In the genomic region with DNA sequence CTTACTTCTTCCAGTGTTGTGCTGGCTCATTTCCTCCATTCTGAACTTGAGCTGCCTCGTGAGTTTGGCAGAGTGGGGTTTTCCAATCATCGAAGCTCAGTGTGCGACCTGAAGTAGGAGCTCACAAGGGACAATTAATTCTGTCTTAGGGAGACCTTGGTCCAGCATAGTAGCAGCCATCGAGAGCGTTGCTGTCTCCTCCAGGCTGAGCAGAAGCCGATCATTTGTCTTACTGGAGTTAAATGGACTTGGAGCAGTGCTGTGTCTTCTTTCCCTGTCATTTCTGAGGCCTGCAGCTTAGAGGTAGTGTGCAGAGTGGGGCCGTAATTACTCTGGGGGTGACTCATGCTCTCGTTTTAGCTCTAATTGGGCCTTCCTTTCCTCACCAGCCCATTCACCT, we compare ENCODE assay signal across 12 mouse cellular contexts.
DNase-seq lines count a peak whose midpoint lies in the region; ATAC-seq and TF ChIP-seq lines count a peak whose summit lies in the region.
"Had no signal": no experiment of that assay in that cellular context is flagged by ENCODE, and none has a peak within 500 bp of the region (broad histone marks: within the 10 kb centered on the region; RNA-seq: fewer than 3 reads in every experiment).

No protein-coding gene starts in this region.

- H3K27me3 ChIP-seq in heart, embryonic 16.5 days (ENCODE audit: control insufficient read depth, insufficient read depth, low read length) = no peaks in the 10 kb centered on the region
- no peaks in the 10 kb centered on the region for H3K27me3 ChIP-seq in CH12.LX (replicated peaks)
- no peaks in the 10 kb centered on the region for H3K27me3 ChIP-seq in limb, embryonic 10.5 days (ENCODE audit: low read depth, poor library complexity, severe bottlenecking)
- H3K27me3 ChIP-seq: liver, embryonic 12.5 days; neural tube, embryonic 12.5 days had no signal

- H3K4me2 ChIP-seq in heart, embryonic 16.5 days (ENCODE audit: low read depth, low read length) = no peak overlapping the region
- peak overlapping the region; percentile 48 for H3K4me2 ChIP-seq in CH12.LX (ENCODE audit: insufficient read depth, low read depth, poor library complexity, severe bottlenecking)
- H3K4me2 ChIP-seq: liver, embryonic 12.5 days; neural tube, embryonic 12.5 days had no signal

- no peak for TF ChIP-seq CTCF in CH12.LX (conservative IDR thresholded peaks at IDR 0.05 in 1 of 2, IDR thresholded peaks at IDR 0.05 in 1 of 2; ENCODE audit: low read depth in 2 of 2, low read length in 2 of 2)

- DNase-seq in heart, adult 9 months (ENCODE audit: low spot score in 2 of 2) = no peak
- DNase-seq in 416B (ENCODE audit: low read depth) (peak; percentile 61), CH12.LX (ENCODE audit: extremely low read depth) (peak; percentile 68)
- DNase-seq in limb, embryonic 10.5 days (ENCODE audit: low spot score) = no peak
- DNase-seq in urinary bladder, postnatal 36 days (ENCODE audit: low spot score in 2 of 2) = no peak
- DNase-seq in kidney, postnatal 36 days = no peak
- DNase-seq: adrenal gland, postnatal 10 days; gastrocnemius, postnatal 25 days had no signal

- in situ Hi-C loops in CH12.LX (cut with MboI; ENCODE audit: low pct_ligation_motif_present, low pct_unique_long_range_greater_than_20kb, low sequenced_read_pairs) = loop anchor here (10.0 kb wide), 1 partner anchor 54 kb away; no protein-coding TSS in a partner anchor

- H3K4me1 ChIP-seq in heart, embryonic 16.5 days (ENCODE audit: control insufficient read depth, insufficient read depth, low read length) = peaks cover 21% of the 10 kb centered on the region
- H3K4me1 ChIP-seq in CH12.LX (ENCODE audit: control insufficient read depth in 1 of 2, insufficient read depth in 2 of 2) = peaks cover 21 to 56% of the 10 kb centered on the region in 2 experiments
- H3K4me1 ChIP-seq in limb, embryonic 10.5 days = peaks cover 63% of the 10 kb centered on the region

- TF ChIP-seq POLR2A in CH12.LX (IDR thresholded peaks at IDR 0.05; ENCODE audit: low read depth, low read length) = 0 out of 2 replicates have a peak, but pooled peaks have one; percentile 25

- TF ChIP-seq RAD21 in CH12.LX (IDR thresholded peaks at IDR 0.05; ENCODE audit: low read depth, low read length) = no peak

- no peaks in the 10 kb centered on the region for H3K9me3 ChIP-seq in heart, embryonic 16.5 days (replicated peaks; ENCODE audit: control insufficient read depth, low read length)
- H3K9me3 ChIP-seq in CH12.LX (replicated peaks; ENCODE audit: low read length) = peaks cover 9% of the 10 kb centered on the region
- H3K9me3 ChIP-seq in limb, embryonic 10.5 days (replicated peaks) = no peaks in the 10 kb centered on the region
- H3K9me3 ChIP-seq: liver, embryonic 12.5 days; neural tube, embryonic 12.5 days had no signal

- no peaks in the 10 kb centered on the region for H3K79me2 ChIP-seq in CH12.LX (replicated peaks; ENCODE audit: control insufficient read depth, extremely low read depth, insufficient read depth, poor library complexity, severe bottlenecking)

- dilution Hi-C loops in CH12.LX (cut with MboI; ENCODE audit: extremely low pct_ligation_motif_present, extremely low pct_unique_long_range_greater_than_20kb, low sequenced_read_pairs) = no loop called here

- H3K4me3 ChIP-seq in heart, embryonic 16.5 days (ENCODE audit: low read length) = no peak overlapping the region
- H3K4me3 ChIP-seq in CH12.LX (replicated peaks in 1 of 3; ENCODE audit: low read depth in 2 of 3, low read length in 2 of 3, poor library complexity in 1 of 3) = peak overlapping the region; percentile 16 to 40 (median 21)
- no peak overlapping the region for H3K4me3 ChIP-seq in limb, embryonic 10.5 days
- H3K4me3 ChIP-seq: liver, embryonic 12.5 days; neural tube, embryonic 12.5 days had no signal

- peak overlapping the region; percentile 33; the same call in 1 of the 2 replicates for H3K27ac ChIP-seq in heart, embryonic 16.5 days (ENCODE audit: low read length)
- H3K27ac ChIP-seq in CH12.LX (ENCODE audit: insufficient read depth, low read depth) = peak overlapping the region; percentile 61
- peak overlapping the region; percentile 82 for H3K27ac ChIP-seq in limb, embryonic 10.5 days
- H3K27ac ChIP-seq: liver, embryonic 12.5 days; neural tube, embryonic 12.5 days had no signal

- WGBS in heart, embryonic 16.5 days = 61% methylated on average over 8 of the region's 8 CpGs
- 43% methylated on average over 8 of the region's 8 CpGs for WGBS in limb, embryonic 10.5 days

- no peak overlapping the region for H3K9ac ChIP-seq in heart, embryonic 16.5 days (ENCODE audit: low read length)
- H3K9ac ChIP-seq in CH12.LX (ENCODE audit: insufficient read depth, low read depth) = peak overlapping the region; percentile 34; the same call in 1 of the 2 replicates
- H3K9ac ChIP-seq: liver, embryonic 12.5 days; neural tube, embryonic 12.5 days had no signal

- H3K36me3 ChIP-seq in heart, embryonic 16.5 days (ENCODE audit: control insufficient read depth, insufficient read depth) = no peaks in the 10 kb centered on the region
- H3K36me3 ChIP-seq in CH12.LX (replicated peaks in 1 of 2; ENCODE audit: control insufficient read depth in 1 of 2, insufficient read depth in 1 of 2, low read length in 1 of 2) = peaks cover 0 to 9% of the 10 kb centered on the region in 2 experiments
- H3K36me3 ChIP-seq in limb, embryonic 10.5 days = 0 out of 2 replicates have a peak, but pooled peaks cover 2% of the 10 kb centered on the region
- H3K36me3 ChIP-seq: liver, embryonic 12.5 days; neural tube, embryonic 12.5 days had no signal

- peak; percentile 63; the same call in 1 of the 2 replicates for ATAC-seq in heart, embryonic 16.5 days (replicated peaks; ENCODE audit: extremely low read depth, insufficient read depth, low FRiP score)
- ATAC-seq: inflammation-experienced regulatory T-cells, adult 6 months; liver, embryonic 12.5 days had no signal

- peak; percentile 75 for TF ChIP-seq EP300 in CH12.LX (IDR thresholded peaks at IDR 0.05; ENCODE audit: low read length)

TF ChIP-seq in CH12.LX, 34 proteins besides CTCF, POLR2A, EP300 and RAD21:
- TF ChIP-seq UBTF (IDR thresholded peaks at IDR 0.05; ENCODE audit: low read depth, low read length) (no peak), CHD1 (IDR thresholded peaks at IDR 0.05; ENCODE audit: low read depth, low read length) (no peak), ZNF384 (IDR thresholded peaks at IDR 0.05; ENCODE audit: low read depth, low read length) (no peak), ZKSCAN1 (IDR thresholded peaks at IDR 0.05; ENCODE audit: borderline replicate concordance, low read depth, low read length) (no peak), MYC (IDR thresholded peaks at IDR 0.05; ENCODE audit: low read depth, low read length) (0 out of 2 replicates have a peak, but pooled peaks have one; percentile 51), MAZ (IDR thresholded peaks at IDR 0.05; ENCODE audit: low read depth, low read length) (peak; percentile 66; the same call in 1 of the 2 replicates), MAFK (IDR thresholded peaks at IDR 0.05; ENCODE audit: insufficient replicate concordance, low read length) (peak; percentile 31; the same call in 1 of the 2 replicates), ZC3H11A (IDR thresholded peaks at IDR 0.05; ENCODE audit: low read depth, low read length) (no peak), SMC3 (IDR thresholded peaks at IDR 0.05; ENCODE audit: low read depth, low read length) (no peak), JUND (conservative IDR thresholded peaks at IDR 0.05; ENCODE audit: low read depth, low read length) (peak; percentile 70), MXI1 (IDR thresholded peaks at IDR 0.05; ENCODE audit: low read depth, low read length) (peak; percentile 71; the same call in 1 of the 2 replicates), NELFE (IDR thresholded peaks at IDR 0.05; ENCODE audit: low read depth, low read length) (peak; percentile 36; the same call in 1 of the 2 replicates), HCFC1 (IDR thresholded peaks at IDR 0.05; ENCODE audit: low read depth, low read length) (0 out of 2 replicates have a peak, but pooled peaks have one; percentile 45), IRF4 (IDR thresholded peaks at IDR 0.05; ENCODE audit: low read depth, low read length) (peak; percentile 67), GABPA (IDR thresholded peaks at IDR 0.05; ENCODE audit: insufficient replicate concordance, low read depth, low read length) (no peak), ETS1 (conservative IDR thresholded peaks at IDR 0.05; ENCODE audit: low read depth, low read length) (peak; percentile 53; the same call in 1 of the 2 replicates), E2F4 (IDR thresholded peaks at IDR 0.05; ENCODE audit: insufficient replicate concordance, low read depth, low read length) (no peak), POLR2AphosphoS2 (IDR thresholded peaks at IDR 0.05; ENCODE audit: low read depth, low read length) (no peak), RCOR1 (conservative IDR thresholded peaks at IDR 0.05; ENCODE audit: low read depth, low read length) (0 out of 2 replicates have a peak, but pooled peaks have one; percentile 59), CHD2 (IDR thresholded peaks at IDR 0.05; ENCODE audit: low read length) (no peak; the same call in 1 of the 2 replicates), MEF2A (IDR thresholded peaks at IDR 0.05; ENCODE audit: borderline replicate concordance, low read depth, low read length) (peak; percentile 96), TCF12 (IDR thresholded peaks at IDR 0.05; ENCODE audit: low read depth, low read length) (peak; percentile 47; the same call in 1 of the 2 replicates), BHLHE40 (IDR thresholded peaks at IDR 0.05; ENCODE audit: low read depth, low read length) (peak; percentile 83), ELF1 (IDR thresholded peaks at IDR 0.05; ENCODE audit: low read depth, low read length) (0 out of 2 replicates have a peak, but pooled peaks have one; percentile 12), ZMIZ1 (IDR thresholded peaks at IDR 0.05; ENCODE audit: low read depth, low read length) (no peak), PAX5 (IDR thresholded peaks at IDR 0.05; ENCODE audit: low read length) (no peak), KAT2A (IDR thresholded peaks at IDR 0.05; ENCODE audit: insufficient replicate concordance, low read length) (no peak), MAX (IDR thresholded peaks at IDR 0.05; ENCODE audit: low read length) (peak; percentile 80), TBP (conservative IDR thresholded peaks at IDR 0.05; ENCODE audit: low read depth, low read length) (0 out of 2 replicates have a peak, but pooled peaks have one; percentile 46), SIN3A (IDR thresholded peaks at IDR 0.05; ENCODE audit: low read length) (peak; percentile 64), JUN (IDR thresholded peaks at IDR 0.05; ENCODE audit: insufficient read depth, low read depth, low read length) (peak; percentile 80), USF2 (conservative IDR thresholded peaks at IDR 0.05; ENCODE audit: low read depth, low read length) (no peak), USF1 (IDR thresholded peaks at IDR 0.05; ENCODE audit: low read depth, low read length) (no peak), NRF1 (IDR thresholded peaks at IDR 0.05; ENCODE audit: low read depth, low read length) (no peak)

Comparison
In these comparisons a context has a peak if more than half of its experiments do, and no peak if none do; other contexts are left out.
1. H3K4me3 ChIP-seq: peak in CH12.LX (3 of 3); none in heart, embryonic 16.5 days (single experiment) and limb, embryonic 10.5 days (single experiment).
2. DNase-seq: peak in 416B (single experiment) and CH12.LX (single experiment); none in heart, adult 9 months (0 of 2), limb, embryonic 10.5 days (single experiment), urinary bladder, postnatal 36 days (0 of 2) and kidney, postnatal 36 days (0 of 2).
3. Peak in every context shown above with its lines, with median percentiles within 50 percentile points of each other: H3K27ac ChIP-seq.